Mouse (Mus musculus) bone marrow, adult 2 months (tissue): Measurements from ENCODE around the gene Dcdc2c.

Source experiments
- CTCF ChIP-seq: fragments of 200-500 bp; IDR thresholded peaks from 2 replicates; pipeline ENCODE4 v1.5.1; 2011; ENCODE audit warnings: low read length, control low read depth; ENCODE audit not compliant: control insufficient read depth, insufficient read depth
- POLR2A ChIP-seq: fragments of 200-500 bp; IDR thresholded peaks from 2 replicates; pipeline ENCODE4 v1.6.1; 2011; ENCODE audit warnings: low read depth, mild to moderate bottlenecking, control low read depth, low read length, borderline replicate concordance; ENCODE audit not compliant: control insufficient read depth

- TF ChIP-seq POLR2A (no peak), CTCF (no peak)
Measured at GRCm38 (mm10) chr12:28458786-28459185, 93.4 kb downstream of the Dcdc2c start.
